In genomic region chr13:79044657-79045056, GRCm38 (mm10) we compare ENCODE assay signal across 25 mouse cellular contexts.
DNase-seq lines count a peak whose midpoint lies in the region; ATAC-seq and TF ChIP-seq lines count a peak whose summit lies in the region.
"Had no signal": no experiment of that assay in that cellular context is flagged by ENCODE, and none has a peak within 500 bp of the region (broad histone marks: within the 10 kb centered on the region; RNA-seq: fewer than 3 reads in every experiment).

No protein-coding gene starts in this region.

- H3K4me2 ChIP-seq in intestine, postnatal 0 days (replicated peaks; ENCODE audit: low read depth): no peak overlapping the region
- H3K4me2 ChIP-seq: embryonic facial prominence, embryonic 12.5 days; forebrain, embryonic 13.5 days; forebrain, embryonic 15.5 days had no signal

- no peak overlapping the region for H3K4me3 ChIP-seq in heart, adult 2 months
- no peak overlapping the region for H3K4me3 ChIP-seq in intestine, postnatal 0 days (ENCODE audit: low read depth, low read length)
- H3K4me3 ChIP-seq: embryonic facial prominence, embryonic 10.5 days; embryonic facial prominence, embryonic 12.5 days; forebrain, embryonic 13.5 days; forebrain, embryonic 15.5 days had no signal

- TF ChIP-seq POLR2A in heart, adult 2 months (IDR thresholded peaks at IDR 0.05; ENCODE audit: insufficient read depth, low read depth, low read length): no peak

- WGBS in heart, adult 2 months: 34% methylated on average over 5 of the region's 5 CpGs
- 61% methylated on average over 5 of the region's 5 CpGs for WGBS in intestine, postnatal 0 days

- 0 out of 2 replicates have a peak overlapping the region, but pooled peaks have one; percentile 1 for H3K27ac ChIP-seq in heart, adult 2 months
- H3K27ac ChIP-seq in intestine, postnatal 0 days (ENCODE audit: low read depth, low read length): no peak overlapping the region
- H3K27ac ChIP-seq: embryonic facial prominence, embryonic 10.5 days; embryonic facial prominence, embryonic 12.5 days; forebrain, embryonic 13.5 days; forebrain, embryonic 15.5 days had no signal

- peak; percentile 89 for ATAC-seq in frontal cortex, adult (ENCODE audit: low TSS enrichment)
- no peak for ATAC-seq in intestine, postnatal 0 days
- ATAC-seq: activated CD4-positive, CD25-positive, alpha-beta regulatory T cell, adult 4 months; CD4-positive, CD25-positive, alpha-beta regulatory T cell, adult 4 months; forebrain, embryonic 13.5 days; forebrain, embryonic 15.5 days; forebrain, postnatal 0 days; Patski had no signal

- no peaks in the 10 kb centered on the region for H3K9me3 ChIP-seq in intestine, postnatal 0 days (ENCODE audit: control insufficient read depth)
- H3K9me3 ChIP-seq: embryonic facial prominence, embryonic 10.5 days; embryonic facial prominence, embryonic 12.5 days; forebrain, embryonic 13.5 days; forebrain, embryonic 15.5 days; G1E had no signal

- no peak for TF ChIP-seq CTCF in heart, adult 2 months (IDR thresholded peaks at IDR 0.05)
- TF ChIP-seq CTCF in intestine, postnatal 0 days (IDR thresholded peaks at IDR 0.05; ENCODE audit: low read depth): no peak

- no peaks in the 10 kb centered on the region for H3K36me3 ChIP-seq in heart, adult 2 months (ENCODE audit: control insufficient read depth, insufficient read depth, low read length)
- H3K36me3 ChIP-seq in intestine, postnatal 0 days (ENCODE audit: control insufficient read depth, insufficient read depth): no peaks in the 10 kb centered on the region
- H3K36me3 ChIP-seq: embryonic facial prominence, embryonic 10.5 days; embryonic facial prominence, embryonic 12.5 days; forebrain, embryonic 15.5 days; G1E had no signal

- H3K9ac ChIP-seq in heart, adult 2 months (ENCODE audit: low read depth, low read length): no peak overlapping the region
- no peak overlapping the region for H3K9ac ChIP-seq in intestine, postnatal 0 days (ENCODE audit: low read depth, low read length)
- H3K9ac ChIP-seq: embryonic facial prominence, embryonic 12.5 days; forebrain, embryonic 13.5 days; forebrain, embryonic 15.5 days; forebrain, postnatal 0 days had no signal

- no peaks in the 10 kb centered on the region for H3K79me2 ChIP-seq in heart, adult 2 months (replicated peaks; ENCODE audit: control insufficient read depth, insufficient read depth, low read length)

- no peak for DNase-seq in frontal cortex, postnatal 25 days (ENCODE audit: low spot score in 2 of 2)
- DNase-seq in heart, adult 2 months: no peak
- no peak for DNase-seq in heart, postnatal 4 days
- peak; percentile 40 for DNase-seq in brain, adult 2 months (ENCODE audit: low read depth, low spot score)
- DNase-seq: adrenal gland, adult 2 months; adrenal gland, postnatal 10 days; adrenal gland, postnatal 25 days; B cell, adult 2 months; cerebellum, adult 11-12 months; cerebellum, adult 2 months; cerebellum, adult 9-10 months; cerebellum, postnatal 10 days; cerebellum, postnatal 25 days; forebrain, postnatal 0 days had no signal

- no peaks in the 10 kb centered on the region for H3K27me3 ChIP-seq in heart, adult 2 months (ENCODE audit: control insufficient read depth, insufficient read depth, low read length)
- no peaks in the 10 kb centered on the region for H3K27me3 ChIP-seq in intestine, postnatal 0 days (replicated peaks; ENCODE audit: control insufficient read depth, insufficient read depth, low read length)
- H3K27me3 ChIP-seq: CH12.LX; embryonic facial prominence, embryonic 12.5 days; forebrain, embryonic 13.5 days; forebrain, embryonic 15.5 days had no signal

- H3K4me1 ChIP-seq in heart, adult 2 months (ENCODE audit: control insufficient read depth, insufficient read depth, low read length): no peaks in the 10 kb centered on the region; the same call in 1 of the 2 replicates
- H3K4me1 ChIP-seq in intestine, postnatal 0 days (replicated peaks; ENCODE audit: control insufficient read depth, insufficient read depth, low read length): no peaks in the 10 kb centered on the region
- H3K4me1 ChIP-seq: embryonic facial prominence, embryonic 10.5 days; embryonic facial prominence, embryonic 12.5 days; forebrain, embryonic 15.5 days had no signal

- intact Hi-C loops in heart, adult 2 months (cut with DNase I): no loop called here

- TF ChIP-seq EP300 in heart, adult 2 months (IDR thresholded peaks at IDR 0.05; ENCODE audit: insufficient read depth, low read depth, low read length): no peak
